Mouse (Mus musculus) naive thymus-derived CD4-positive, alpha-beta T cell, adult 5 months (primary cell): ENCODE measurements around the gene Rsg1. TPM values are rescaled to one million over a fixed set of nuclear protein-coding genes. Genes with fewer than 3 reads are reported as not detected.

ENCODE experiments used
- polyA plus RNA-seq: library from polyadenylated mRNA; unstranded; fragments of 100-300 nt; shearing (Covaris generic); gene quantifications from one replicate; pipeline ENCODE4 v1.2.1, GENCODE M21; 2017

Gene Rsg1
- polyA plus RNA-seq = 4.6 TPM

DNA sequence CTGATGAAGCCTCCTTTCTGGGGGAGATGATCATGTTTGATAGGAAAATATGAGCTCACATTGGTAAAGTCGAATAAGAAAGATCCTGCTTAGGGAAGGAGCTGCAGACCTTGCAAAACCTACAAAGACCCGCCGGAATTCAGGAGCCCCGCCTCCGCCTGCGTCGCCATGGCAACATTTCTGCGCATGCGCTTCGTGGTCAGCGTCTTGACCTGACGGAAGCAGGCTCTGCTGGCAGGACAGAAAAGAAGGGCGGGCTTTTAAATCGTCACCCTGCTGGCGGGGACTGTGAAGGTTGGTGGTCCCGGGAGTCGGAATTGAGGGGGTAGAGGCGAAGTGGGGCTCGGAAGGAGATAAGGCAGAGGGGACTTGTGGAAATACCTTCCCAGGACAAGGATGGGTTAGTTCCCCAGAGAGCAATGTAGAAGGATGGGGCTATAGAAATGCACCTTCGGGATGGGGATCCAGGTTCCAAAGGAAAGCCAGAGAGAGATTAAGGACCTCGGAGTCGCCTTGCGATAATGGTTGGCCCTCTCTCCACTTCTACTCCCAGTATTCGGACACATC lies at the start of gene Rsg1:
TSS of gene Rsg1 (plus strand) at position 187 of the 567 bp plus-strand sequence.

DNA sequence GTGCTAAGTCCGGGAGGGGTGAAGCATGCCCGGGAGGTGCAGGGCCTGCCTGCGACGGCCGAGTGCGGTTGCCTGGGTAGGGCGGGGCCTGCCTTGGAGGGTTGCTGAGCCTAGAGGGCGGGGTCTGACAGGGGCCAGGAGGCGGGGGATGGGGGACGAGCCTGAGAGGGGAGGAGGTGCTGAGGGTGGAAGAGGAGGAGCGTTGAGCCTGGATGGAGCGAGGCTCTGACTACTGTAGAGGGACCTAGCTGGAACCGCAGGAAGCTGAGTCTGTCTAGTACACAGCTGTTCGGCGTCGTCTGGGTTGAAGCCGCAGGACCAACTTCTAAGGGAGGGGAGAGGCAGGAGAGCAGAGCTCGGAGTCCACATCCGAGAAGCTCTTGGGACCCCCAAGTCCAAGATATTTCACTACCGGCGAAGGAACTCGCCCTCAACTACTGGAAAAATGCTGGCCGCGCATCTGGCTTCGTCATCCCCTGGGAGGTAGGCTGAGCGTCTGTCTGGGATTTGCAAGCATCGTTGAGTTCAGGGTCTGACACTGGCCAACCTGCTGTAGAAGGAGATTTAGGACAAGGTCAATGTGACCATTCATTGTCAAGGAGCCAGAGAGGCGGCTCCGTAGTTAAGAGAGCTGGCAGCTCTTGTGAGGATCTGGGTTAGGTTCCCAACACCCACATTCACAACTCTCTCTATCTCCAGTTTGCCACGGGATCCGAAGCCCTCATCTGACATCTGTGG lies 25.8 kb downstream of the Rsg1 start, which contains the start of gene Arhgef19:
TSS of gene Arhgef19 (plus strand) at position 112 of the 738 bp plus-strand sequence.

Other genes with a start within 250 kb of the Rsg1 start
- gene Atp13a2, start 227.1 kb upstream of the Rsg1 start, polyA plus RNA-seq = 33.3 TPM
- gene Mfap2, start 203.5 kb upstream of the Rsg1 start, polyA plus RNA-seq = not detected
- gene Crocc, start 153.4 kb upstream of the Rsg1 start, polyA plus RNA-seq = 4.4 TPM
- 150 TPM for gene Necap2, start 135.6 kb upstream of the Rsg1 start, polyA plus RNA-seq
- gene Spata21, start 125.6 kb upstream of the Rsg1 start, polyA plus RNA-seq = 0.55 TPM
- gene Szrd1, start 74.2 kb upstream of the Rsg1 start, polyA plus RNA-seq = 69.7 TPM
- 31.4 TPM for gene Fbxo42, start 66.0 kb upstream of the Rsg1 start, polyA plus RNA-seq
- gene Arhgef19, start 25.5 kb downstream of the Rsg1 start, polyA plus RNA-seq = not detected
- not detected for gene Epha2, start 87.3 kb downstream of the Rsg1 start, polyA plus RNA-seq
- gene Fam131c, start 154.3 kb downstream of the Rsg1 start, polyA plus RNA-seq = not detected
- gene Clcnka, start 184.8 kb downstream of the Rsg1 start, polyA plus RNA-seq = not detected
- not detected for gene Clcnkb, start 202.1 kb downstream of the Rsg1 start, polyA plus RNA-seq
- gene Hspb7, start 206.8 kb downstream of the Rsg1 start, polyA plus RNA-seq = not detected
- not detected for gene Srarp, start 222.1 kb downstream of the Rsg1 start, polyA plus RNA-seq
- gene Zbtb17, start 230.7 kb downstream of the Rsg1 start, polyA plus RNA-seq = 47.7 TPM